Mouse (Mus musculus) E14TG2a.4 (cell line): ENCODE results near the gene Gdpd3.

Source experiments
- H3K27me3 ChIP-seq: 2 replicates; pipeline ENCODE4 v1.6.1; 2014; ENCODE audit warnings: low read length, control low read depth; ENCODE audit not compliant: insufficient read depth
- H3K36me3 ChIP-seq: 2 replicates; pipeline ENCODE4 v1.6.1; 2014; ENCODE audit warnings: low read length, control low read depth; ENCODE audit not compliant: insufficient read depth
- H3K4me1 ChIP-seq: replicated peaks from 2 replicates; pipeline ENCODE4 v1.6.1; 2014; ENCODE audit warnings: low read depth, low read length, control low read depth
- H3K4me3 ChIP-seq: replicated peaks from 2 replicates; pipeline ENCODE4 v1.5.1; 2014; ENCODE audit warnings: mild to moderate bottlenecking, low read length
- H3K9me3 ChIP-seq: 2 replicates; pipeline ENCODE4 v1.6.1; 2014; ENCODE audit warnings: low read length, control low read depth
- CTCF ChIP-seq: conservative IDR thresholded peaks from 2 replicates; pipeline ENCODE4 v1.5.1; 2014; ENCODE audit warnings: low read length
- NANOG ChIP-seq: IDR thresholded peaks from 2 replicates; pipeline ENCODE4 v1.6.1; 2014; ENCODE audit warnings: borderline replicate concordance, low read length, mixed read lengths
- POU5F1 ChIP-seq: IDR thresholded peaks from 2 replicates; pipeline ENCODE4 v1.6.1; 2014; ENCODE audit warnings: low read length, borderline replicate concordance

Gdpd3 gene

DNA sequence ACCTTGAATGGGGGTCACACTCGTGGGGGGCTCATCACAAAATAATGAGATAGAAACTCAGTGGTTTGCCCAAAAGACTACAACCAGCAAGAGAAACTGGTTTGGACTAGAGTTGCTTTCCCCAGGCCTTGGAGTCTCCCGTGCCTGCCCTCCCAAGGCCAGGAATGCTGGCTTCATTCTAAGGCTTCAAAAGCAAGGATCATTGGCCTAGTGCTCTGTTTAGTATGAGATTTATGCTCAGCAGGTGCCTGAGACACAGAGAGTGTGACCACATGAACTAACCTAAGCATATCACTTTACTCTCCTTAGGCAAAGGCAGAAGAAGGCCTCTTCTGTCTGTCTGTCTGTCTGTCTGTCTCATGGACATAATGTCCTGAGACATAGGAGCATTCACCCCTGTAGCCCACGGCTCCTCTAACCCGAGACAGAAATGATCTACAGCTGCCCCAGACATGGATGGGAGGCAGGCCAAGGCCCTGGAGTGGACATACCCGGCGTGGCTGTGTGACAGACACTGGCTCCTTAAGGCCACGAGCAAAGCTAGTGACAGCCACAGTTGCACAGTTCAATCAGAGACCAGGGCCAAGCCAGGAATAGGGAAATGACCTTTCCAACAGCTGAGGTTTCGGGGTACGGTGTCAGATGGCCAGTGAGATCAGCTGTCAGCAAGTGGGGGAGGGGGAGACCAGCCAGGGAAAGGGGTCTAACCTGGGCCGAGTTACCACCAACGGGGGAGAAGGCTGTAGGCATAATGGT, 36.2 kb downstream of the Gdpd3 start:
- Histone ChIP-seq H3K36me3 (peaks cover 64% of the 10 kb centered on the region), H3K9me3 (no peaks in the 10 kb centered on the region), H3K4me3 (no peak overlapping the region), H3K27me3 (no peaks in the 10 kb centered on the region), H3K4me1 (peaks cover 32% of the 10 kb centered on the region)
- TF ChIP-seq NANOG, result no peak
- no peak for TF ChIP-seq CTCF
- no peak for TF ChIP-seq POU5F1

GRCm38 (mm10) chr7:126803181-126803580, 37.0 kb downstream of the Gdpd3 start:
- peaks cover 38% of the 10 kb centered on the region for H3K4me1 ChIP-seq
- no peaks in the 10 kb centered on the region for H3K9me3 ChIP-seq
- H3K27me3 ChIP-seq, result no peaks in the 10 kb centered on the region
- H3K36me3 ChIP-seq, result peaks cover 60% of the 10 kb centered on the region
- H3K4me3 ChIP-seq, result no peak overlapping the region
- TF ChIP-seq POU5F1 (no peak), CTCF (no peak), NANOG (no peak)

- no peaks in the 10 kb centered on the region for H3K27me3 ChIP-seq
- peaks cover 56% of the 10 kb centered on the region for H3K36me3 ChIP-seq
- H3K9me3 ChIP-seq, result no peaks in the 10 kb centered on the region
- H3K4me1 ChIP-seq, result peaks cover 44% of the 10 kb centered on the region
- H3K4me3 ChIP-seq, result no peak overlapping the region
- TF ChIP-seq CTCF, result no peak
- TF ChIP-seq NANOG, result no peak
- TF ChIP-seq POU5F1, result no peak
These were observed 37.6 kb downstream of the Gdpd3 start for GRCm38 (mm10) chr7:126803751-126804150.

- H3K4me1 ChIP-seq, result peaks cover 41% of the 10 kb centered on the region
- no peaks in the 10 kb centered on the region for H3K9me3 ChIP-seq
- no peaks in the 10 kb centered on the region for H3K27me3 ChIP-seq
- no peak for TF ChIP-seq CTCF
- TF ChIP-seq POU5F1, result no peak
- no peak for TF ChIP-seq NANOG
- peaks cover 54% of the 10 kb centered on the region for H3K36me3 ChIP-seq
- no peak overlapping the region for H3K4me3 ChIP-seq
These were observed 40.8 kb downstream of the Gdpd3 start for GRCm38 (mm10) chr7:126806956-126807355.

DNA sequence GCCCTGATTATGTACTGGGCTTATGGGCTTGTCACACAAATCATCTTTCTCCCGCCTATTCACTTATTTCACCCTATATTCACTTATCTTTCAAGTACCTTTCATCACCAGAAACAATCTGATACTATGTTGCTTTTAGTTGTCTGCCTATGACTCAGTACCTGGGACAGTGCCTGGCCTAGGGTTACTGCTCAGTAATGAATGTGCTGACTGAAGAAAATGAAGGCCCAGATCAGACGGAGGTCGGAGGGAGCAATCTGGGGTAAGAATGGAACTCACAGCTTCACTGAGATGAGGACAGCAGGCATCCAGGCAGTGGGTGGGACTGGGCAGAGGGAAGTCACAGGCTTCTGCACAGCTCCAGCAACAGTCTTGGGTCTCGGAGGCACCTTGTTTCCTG, 41.3 kb downstream of the Gdpd3 start:
- TF ChIP-seq NANOG (no peak), POU5F1 (no peak), CTCF (no peak)
- H3K27me3 ChIP-seq, result no peaks in the 10 kb centered on the region
- peak overlapping the region; percentile 89; the same call in 1 of the 2 replicates for H3K4me3 ChIP-seq
- H3K36me3 ChIP-seq, result peaks cover 50% of the 10 kb centered on the region
- no peaks in the 10 kb centered on the region for H3K9me3 ChIP-seq
- peaks cover 38% of the 10 kb centered on the region for H3K4me1 ChIP-seq

DNA sequence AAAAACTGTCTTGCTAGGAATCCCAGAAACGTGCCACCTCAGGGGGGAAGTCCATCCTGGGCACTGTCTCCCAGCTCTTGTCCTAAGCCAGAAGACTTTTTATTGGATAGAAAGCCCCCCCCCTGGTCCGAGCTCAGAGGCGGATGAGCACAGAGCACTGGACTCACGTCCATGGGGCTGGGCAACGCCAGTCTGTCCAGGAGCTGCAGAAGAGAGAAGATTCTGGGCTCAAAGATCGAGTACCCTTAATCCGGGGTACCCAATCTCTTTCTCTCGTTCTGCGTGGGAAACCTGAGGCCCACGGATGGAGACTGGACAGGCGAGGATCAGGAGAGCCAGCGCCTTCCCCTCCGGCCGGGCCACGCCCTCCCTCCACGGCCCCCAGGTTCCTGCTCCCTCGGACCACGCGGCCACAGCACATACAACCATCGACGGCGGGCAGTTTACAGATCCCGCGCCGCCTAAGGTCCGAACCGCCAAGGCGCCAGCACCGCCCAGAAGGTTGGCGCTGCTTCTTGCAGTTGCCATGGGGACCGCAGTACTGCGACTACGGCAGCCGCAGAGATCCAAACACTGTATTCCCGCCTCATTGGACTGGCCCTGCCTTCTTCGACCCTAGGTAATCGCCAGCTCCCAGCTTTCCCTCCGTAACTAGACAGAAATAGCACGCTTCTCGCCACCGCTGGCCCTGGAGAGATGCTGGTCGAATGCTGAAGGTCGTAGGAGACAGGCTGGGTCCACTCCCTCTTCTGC, 42.7 kb downstream of the Gdpd3 start:
- TF ChIP-seq POU5F1, result no peak
- no peak for TF ChIP-seq CTCF
- no peak for TF ChIP-seq NANOG
- 0 out of 2 replicates have a peak, but pooled peaks cover under 1% of the 10 kb centered on the region for H3K27me3 ChIP-seq
- no peaks in the 10 kb centered on the region for H3K9me3 ChIP-seq
- peak overlapping the region; percentile 89 for H3K4me3 ChIP-seq
- H3K4me1 ChIP-seq, result peaks cover 53% of the 10 kb centered on the region
- peaks cover 35% of the 10 kb centered on the region for H3K36me3 ChIP-seq

DNA sequence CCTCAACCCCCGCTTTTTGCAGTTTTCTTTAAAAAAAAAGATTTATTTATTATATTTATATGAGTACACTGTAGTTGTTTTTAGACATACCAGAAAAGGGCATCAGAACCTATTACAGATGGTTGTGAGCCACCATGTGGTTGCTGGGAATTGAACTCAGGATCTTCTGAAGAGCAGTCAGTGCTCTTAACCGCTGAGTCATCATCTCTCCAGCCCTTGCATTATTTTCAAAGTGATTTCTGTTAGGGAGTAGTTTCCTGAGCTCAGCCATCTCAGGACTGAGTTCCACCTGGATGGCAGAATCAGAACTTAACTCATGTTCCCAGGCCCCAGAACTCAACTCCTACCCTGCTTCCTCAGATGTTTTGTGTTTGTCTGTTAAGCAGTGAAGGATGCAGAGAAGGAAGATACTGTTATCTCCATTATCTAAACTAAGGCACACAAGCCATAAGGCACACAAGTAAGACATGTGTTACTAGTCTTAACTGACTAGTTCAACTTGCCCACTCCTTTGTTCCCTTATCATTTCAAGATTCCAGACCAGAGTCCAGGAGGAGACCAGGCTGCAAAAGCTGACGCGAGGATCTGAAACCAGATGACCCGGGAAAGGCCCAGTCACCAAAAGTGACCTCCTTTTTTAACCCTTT, 43.7 kb downstream of the Gdpd3 start:
- peaks cover 62% of the 10 kb centered on the region for H3K4me1 ChIP-seq

DNA sequence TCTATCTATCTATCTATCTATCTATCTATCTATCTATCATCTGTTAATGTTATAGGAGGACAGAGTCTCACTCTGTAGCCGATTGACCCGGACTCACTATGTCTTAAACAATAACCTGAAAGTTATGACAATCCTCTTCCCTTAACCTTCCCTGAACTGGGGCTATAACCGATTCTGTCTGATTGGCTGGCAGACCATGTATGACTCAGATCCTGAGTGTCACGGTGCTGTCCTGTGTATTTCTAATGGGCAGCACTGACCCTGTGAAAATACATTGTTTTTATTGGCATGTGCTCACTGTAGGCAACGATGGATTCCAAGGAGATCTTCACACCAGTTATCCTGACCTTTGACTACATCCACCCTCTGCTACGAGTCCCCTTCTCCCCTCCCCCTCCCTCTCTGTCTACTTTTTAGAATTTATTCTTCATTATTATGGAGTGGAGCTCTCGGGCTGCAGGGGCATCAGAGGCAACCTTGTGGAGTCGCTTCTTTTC, 49.6 kb downstream of the Gdpd3 start:
- Histone ChIP-seq H3K27me3 (0 out of 2 replicates have a peak, but pooled peaks cover 3% of the 10 kb centered on the region), H3K9me3 (peaks cover 4% of the 10 kb centered on the region), H3K36me3 (no peaks in the 10 kb centered on the region), H3K4me1 (peaks cover 46% of the 10 kb centered on the region), H3K4me3 (no peak overlapping the region)
- no peak for TF ChIP-seq CTCF
- TF ChIP-seq NANOG, result no peak
- TF ChIP-seq POU5F1, result no peak

More for the DNA sequence above, 43.7 kb downstream of the Gdpd3 start:
- Histone ChIP-seq H3K36me3 (peaks cover 25% of the 10 kb centered on the region), H3K27me3 (0 out of 2 replicates have a peak, but pooled peaks cover 3% of the 10 kb centered on the region), H3K4me3 (peak overlapping the region; percentile 89), H3K9me3 (no peaks in the 10 kb centered on the region)
- TF ChIP-seq POU5F1, result no peak
- no peak for TF ChIP-seq NANOG
- TF ChIP-seq CTCF, result no peak
